Mouse (Mus musculus): ENCODE measurements around the gene Ltn1.

Gene Ltn1

DNA sequence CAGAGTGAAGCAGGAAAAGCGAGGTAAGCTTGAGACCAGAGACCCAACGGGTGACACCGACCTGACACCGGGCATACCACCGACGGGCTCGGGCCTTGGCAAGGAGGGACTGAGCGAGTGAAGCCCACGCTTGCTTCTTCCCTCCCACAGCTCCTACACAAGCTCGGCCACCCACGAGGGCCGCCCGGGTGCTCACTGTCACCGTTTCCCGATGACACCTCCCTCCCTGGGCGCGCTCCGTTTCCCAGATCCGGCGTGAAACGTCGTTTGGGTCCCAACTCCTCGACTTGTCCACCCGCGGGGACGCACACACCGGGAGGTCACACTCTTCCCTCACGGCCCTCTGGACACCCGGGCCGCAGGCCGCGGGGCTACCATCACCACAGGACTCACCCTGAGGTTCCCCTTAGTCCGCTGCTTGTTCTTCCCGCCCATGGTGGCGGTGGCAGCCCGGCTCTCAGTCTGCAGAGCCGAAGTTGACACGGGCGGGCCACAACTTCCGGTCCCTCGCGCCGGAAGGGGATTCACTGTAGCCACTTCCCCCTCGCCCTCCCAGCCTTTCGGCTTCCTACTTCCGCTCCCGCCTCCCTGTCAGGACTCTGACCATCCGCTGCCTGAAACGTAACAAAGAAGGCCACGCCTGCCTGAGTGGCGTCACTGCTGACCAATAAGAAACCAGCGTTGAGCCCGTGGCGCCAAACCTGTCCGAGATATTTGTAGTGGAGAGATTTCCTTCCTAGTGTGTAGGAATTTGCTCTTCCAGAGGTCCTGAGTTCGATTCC, at the start of gene Ltn1:
Gene Ltn1 (minus strand): TSS at position 580 of the 782 bp plus-strand sequence.
- peak; percentile 98 for DNase-seq (ENCODE audit: low spot score in 2 of 2)

DNA sequence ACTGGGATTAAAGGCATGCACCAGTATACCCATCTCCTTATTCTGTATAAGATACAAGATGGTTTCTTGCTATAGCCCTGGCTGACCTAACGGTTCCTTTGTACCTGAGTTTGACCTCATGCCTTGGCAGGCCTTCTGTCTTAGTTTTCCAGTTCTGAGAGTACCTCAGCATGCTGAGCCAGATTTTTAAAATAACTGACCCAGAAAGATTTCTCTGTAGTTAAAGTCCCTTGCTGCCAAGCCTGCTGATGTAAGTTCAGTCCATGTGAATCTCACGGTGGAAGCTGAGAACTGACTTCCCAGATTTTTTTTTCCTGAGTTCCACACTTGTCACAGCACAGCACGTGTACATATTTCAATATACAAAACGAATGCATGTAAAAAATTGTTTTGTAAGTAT, 38.2 kb upstream of the Ltn1 start:
- no peak for DNase-seq (ENCODE audit: low spot score in 2 of 2)

DNA sequence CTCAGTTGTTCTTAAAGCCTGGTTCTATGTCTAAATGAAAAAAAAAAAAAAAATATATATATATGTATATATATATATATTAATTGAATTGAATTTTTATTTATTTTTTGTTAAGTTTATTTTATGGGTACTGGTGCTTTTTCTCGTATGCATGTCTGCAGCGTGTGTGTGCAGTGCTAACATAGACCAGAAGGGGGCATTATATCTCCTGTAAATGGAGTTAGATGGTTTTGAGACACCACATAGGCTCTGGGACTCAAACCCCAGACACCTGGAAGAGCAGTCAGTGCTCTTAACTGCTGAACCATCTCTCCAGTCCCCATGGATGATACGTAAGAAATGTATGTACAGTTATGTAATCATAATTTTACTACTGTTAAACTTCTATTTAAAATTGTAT, 26.3 kb upstream of the Ltn1 start:
- no peak for DNase-seq (ENCODE audit: low spot score in 2 of 2)

DNA sequence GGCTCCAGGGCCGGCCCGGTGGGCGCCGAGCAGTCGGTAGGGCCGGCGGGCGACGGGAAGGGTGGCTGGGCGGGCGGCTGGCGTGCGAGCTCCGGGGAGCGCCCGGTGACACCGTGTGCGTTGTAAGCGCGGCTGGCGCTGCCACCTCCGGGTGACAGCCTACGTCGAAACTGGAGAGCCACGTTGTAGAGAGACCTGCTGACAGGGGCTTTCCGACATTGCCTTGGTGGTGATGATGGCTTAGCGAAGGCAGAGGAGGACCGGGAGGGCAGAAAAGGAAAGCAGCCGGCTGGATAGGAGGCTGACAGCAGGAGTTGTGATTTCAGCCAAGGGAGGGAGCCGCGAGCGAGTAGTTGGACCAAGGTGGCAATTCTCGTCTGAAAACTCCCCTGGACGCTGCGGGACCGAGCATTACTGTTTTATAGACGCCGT, 22.8 kb upstream of the Ltn1 start:
- DNase-seq (ENCODE audit: low spot score in 2 of 2): peak; percentile 19

DNA sequence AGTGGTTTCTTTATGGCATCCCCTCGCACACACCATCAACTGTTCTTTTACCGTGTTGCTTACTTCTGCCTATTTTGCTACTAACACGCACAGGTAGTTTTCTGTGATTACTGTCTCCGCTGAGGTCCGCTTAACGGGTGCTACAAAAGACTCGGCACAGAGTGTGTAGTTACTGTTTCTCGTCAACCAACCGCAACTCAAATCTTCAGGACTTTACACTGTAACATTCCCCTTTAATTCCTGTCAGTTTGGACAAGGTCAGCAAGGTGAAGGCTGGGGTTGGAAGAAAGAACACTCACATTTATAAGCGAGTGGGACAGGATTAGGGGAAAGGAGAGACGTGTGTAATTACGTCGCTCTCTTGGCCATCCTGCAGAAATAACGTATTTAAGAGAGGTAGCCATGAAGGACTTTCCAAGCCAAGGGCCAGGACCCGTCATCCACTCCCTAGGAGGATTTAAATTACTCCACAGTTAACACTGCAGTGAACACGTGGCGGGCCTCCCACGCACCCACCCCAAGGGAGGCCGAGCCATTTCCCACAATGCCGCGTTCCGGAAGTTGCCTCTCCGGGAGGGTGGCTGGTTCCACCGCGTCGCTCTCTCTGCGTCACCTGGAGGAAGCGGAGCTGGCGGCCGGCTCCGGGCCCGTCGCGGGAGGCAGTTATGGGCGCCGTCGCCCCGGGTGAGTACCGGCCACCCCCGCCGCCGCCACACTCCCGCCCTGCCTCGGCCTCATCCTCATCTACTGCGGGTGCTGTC, 22.2 kb upstream of the Ltn1 start, which contains the start of gene Usp16:
Gene Usp16 (plus strand): TSS at position 285 of the 761 bp plus-strand sequence.
- DNase-seq (ENCODE audit: low spot score in 2 of 2): peak; percentile 83 to 93

DNA sequence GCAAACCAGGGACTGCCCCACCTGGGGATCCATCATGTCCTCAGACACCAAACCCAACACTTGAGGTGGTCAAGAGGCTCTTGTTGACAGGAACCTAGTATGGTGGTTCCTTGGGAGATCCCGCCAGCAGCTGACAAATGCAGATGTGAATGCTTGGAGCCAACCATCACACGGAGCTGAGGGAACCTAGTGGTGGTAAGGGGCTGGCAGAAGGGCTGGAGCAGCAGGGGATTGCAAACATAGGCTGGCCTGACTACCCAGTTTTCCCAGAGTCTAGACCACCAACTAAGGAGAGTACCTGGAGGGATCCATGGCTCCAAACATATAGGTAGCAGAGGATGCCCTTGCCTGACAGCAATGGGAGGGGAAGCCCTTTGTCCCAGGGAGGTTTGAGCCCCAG, 20.8 kb upstream of the Ltn1 start:
- no peak for DNase-seq (ENCODE audit: low spot score in 2 of 2)

DNA sequence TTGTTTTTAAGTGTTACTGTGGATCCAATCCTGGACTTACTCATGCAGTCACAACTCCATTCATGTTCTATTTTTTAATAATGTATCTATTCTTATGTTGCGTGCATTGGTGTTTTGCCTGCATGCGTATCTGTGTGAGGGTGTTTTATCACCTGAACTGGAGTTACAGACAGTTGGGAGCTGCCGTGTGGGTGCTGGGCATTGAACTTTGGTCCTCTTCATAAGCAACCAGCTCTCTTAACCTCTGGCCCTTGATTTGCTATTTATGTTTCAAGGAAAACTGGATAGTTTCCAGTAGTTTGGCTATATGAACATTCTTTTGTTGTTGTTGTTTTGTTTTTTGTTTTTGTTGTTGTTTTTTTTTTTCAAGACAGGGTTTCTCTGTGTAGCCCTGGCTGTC, 13.1 kb upstream of the Ltn1 start:
- DNase-seq (ENCODE audit: low spot score in 2 of 2): no peak

DNA sequence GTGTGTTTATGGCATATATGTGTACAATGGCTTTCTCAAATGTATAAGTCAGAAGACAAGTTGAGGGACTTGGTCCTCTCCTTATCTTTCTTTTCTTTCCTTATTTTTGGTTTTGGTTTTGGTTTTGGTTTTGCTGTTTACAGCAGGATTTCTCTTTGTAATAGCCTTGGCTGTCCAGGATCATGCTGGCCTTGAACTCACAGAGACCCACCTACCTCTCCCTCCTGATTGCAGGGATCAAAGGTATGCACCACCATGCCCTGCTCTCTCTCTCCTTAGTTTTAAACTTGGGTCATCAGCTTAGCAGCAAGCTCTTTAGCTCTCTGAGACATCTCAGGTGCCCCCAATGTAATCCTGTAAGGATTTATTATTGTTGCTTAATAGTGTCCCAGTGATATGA, 12.7 kb upstream of the Ltn1 start:
- DNase-seq (ENCODE audit: low spot score in 2 of 2): no peak

DNA sequence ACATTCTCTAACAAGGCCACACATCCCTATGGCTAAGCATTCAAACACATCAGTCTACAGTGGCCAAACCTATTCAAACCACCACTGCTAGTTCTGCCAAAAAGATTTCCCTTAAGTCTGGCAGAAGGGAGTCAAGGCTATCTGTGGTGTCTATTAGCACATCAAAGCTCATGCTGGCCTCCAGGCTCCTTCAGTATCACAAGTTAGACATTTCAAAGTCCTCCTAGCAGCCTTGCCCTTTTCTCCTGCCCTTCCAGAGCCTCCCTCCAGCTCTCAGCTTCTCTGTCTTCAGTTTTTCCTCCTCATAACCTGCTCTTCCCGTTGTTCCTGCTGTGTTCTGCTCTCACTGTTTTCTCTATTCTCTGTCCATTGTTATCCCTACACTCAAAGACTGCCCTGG, 11.7 kb upstream of the Ltn1 start:
- DNase-seq (ENCODE audit: low spot score in 2 of 2): no peak

DNA sequence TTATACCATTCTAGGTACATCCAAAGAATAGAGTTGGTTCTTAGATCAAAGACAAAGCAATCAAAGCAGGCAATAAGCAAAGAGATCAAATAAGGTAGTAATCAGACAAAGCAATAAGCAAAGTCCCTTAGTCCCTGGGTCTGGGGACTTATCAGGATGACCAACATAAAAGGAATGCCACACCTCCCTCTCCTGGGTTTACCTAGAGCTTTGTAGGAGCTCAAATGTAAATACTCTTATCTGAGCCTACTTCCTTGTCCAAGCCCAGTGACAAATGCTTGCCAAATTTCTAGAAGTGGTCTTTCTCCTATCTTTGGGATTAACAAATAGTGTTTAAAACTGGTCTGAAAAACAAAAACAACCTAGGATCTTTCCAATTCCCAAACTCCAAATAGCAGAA, 10.8 kb upstream of the Ltn1 start:
- no peak for DNase-seq (ENCODE audit: low spot score in 2 of 2)

DNA sequence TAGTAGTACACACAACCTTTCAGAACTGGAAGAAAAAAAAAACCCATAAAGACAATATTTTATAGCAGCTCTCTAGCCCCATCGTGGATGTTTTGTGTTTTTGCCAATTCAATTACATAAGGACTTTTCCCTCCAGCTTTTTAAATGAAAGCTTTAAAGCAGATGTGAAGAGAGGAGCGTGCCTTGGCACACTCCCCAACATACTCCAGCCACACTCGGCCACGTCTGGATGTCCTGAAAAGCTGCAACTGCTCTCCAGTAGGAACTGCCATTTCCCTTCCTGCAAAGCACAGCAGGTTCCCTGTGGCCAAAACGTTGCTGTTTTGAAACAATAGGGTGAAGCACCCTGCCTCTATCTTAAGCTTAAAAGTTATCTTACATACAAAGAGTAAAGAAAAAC, 9.9 kb upstream of the Ltn1 start:
- no peak for DNase-seq (ENCODE audit: low spot score in 2 of 2)

DNA sequence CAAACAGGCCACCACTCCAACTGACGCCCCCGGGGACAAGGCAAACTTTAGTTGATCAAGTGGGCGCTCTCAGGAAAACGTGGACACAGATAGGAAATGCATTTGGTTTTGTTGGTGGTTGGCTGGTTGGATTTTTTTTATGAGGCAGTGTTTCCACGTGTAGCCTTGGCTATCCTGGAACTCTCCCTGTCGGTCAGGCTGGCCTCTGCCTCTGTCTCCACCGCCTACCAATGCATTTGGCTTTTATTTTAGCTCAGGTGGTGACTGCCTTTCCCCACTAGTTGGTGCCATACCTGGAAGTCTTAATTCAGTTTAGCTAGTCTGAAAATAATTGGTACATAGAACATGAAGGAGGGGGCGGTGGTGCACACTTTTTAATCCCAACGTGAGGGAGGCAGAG, 8.7 kb upstream of the Ltn1 start:
- no peak for DNase-seq (ENCODE audit: low spot score in 2 of 2)

DNA sequence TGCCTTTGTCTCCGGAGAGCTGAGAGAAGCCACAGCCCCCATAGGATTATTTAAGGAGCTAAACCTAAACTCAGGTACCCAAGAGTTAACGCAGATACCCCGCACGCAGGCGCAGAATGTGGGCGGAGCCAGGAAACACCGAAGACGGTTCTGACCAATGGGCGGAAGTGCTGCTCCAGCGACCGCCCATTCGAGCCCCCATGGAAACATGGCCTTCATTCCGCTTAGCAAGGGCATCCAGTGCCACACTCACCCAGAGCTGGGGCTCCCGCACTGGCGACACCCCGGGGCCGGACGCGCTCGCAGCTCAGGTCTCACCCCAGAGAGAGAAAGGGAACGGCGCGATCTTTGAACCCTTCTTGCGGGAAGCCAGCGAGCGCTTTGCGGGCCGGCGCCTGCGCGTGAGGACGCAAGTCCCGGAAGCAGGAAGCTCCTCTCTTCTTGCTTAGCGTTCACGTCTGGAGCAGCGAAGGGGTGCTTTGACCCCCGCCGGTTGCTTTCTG, 7.8 kb upstream of the Ltn1 start, which contains the start of gene Rwdd2b:
Gene Rwdd2b (minus strand): TSS at position 390 of the 503 bp plus-strand sequence.
- peak; percentile 82 to 89 for DNase-seq (ENCODE audit: low spot score in 2 of 2)

DNA sequence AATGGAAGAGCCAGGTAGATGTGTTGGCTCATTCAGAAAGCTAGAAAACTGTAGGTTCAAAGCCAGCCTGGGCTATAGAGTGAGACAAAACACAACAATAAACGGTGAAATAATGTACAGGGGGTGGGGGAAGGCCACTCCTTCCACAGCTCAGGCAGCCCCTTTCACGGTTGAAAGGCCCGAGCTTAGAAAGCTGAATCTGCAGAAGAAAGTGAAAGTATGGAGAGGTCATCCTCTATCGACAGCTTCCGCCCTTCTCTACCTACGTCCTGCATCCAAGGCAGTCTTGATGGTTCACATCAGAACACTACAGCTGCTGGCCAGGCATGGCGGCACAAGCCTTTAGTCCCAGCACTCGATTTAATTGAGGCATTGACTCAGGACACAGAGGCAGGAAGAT, 6.3 kb upstream of the Ltn1 start:
- DNase-seq (ENCODE audit: low spot score in 2 of 2): no peak

DNA sequence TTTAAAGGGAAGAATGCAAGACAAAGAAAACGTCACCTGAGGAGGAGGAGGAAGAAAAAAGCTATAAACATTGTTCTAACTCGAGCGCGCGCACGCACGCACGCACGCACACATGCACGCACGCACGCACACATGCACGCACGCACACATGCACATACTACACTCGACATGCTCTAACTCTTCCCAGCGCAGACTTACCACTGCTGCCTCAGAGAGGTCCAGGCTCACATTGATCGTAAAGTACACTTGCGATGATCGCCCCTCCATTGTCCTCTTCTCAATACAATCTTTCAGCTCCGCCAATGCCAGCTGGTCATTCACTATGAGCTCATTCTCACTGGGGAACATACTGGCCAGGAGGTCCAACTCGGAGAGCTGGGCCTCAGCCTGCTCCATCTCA, 4.7 kb upstream of the Ltn1 start:
- DNase-seq (ENCODE audit: low spot score in 2 of 2): no peak

DNA sequence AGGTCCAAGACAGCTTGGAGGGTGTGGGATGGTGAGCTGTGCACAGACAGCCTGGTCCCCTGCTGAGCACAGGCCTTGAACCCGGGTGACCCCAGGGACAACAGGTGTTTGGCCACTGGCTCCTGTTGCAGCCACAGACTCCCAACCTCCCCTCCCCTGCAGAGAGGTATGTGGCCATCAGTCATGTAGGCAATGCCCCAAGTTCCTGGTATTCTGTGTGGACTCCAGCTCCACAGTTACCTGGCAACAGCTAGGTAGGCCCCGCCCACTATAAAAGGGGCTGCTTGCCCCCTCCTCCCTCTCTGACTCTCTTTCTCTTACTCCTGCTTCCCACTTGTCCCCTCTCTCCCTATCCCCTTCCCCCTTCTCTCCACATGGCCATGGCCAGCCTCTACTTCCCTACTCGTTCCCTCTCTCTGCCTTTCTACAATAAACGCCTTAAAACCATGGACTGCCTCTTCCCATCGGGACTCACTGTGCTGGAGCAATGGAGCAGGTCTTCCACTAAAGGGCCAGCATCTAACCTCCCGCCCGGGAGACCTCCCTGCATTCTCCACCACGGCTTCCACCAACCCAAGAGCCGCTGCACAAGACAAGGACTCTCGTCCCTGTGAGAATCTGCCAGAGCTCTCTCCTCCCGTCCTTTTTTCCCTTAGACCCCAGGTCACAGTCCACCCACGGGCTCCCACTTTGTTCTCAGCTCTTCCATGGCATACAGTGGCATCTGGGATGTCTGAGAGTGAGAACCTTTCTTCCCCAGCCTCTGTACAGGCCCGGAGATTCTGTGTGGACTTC, 3.2 kb upstream of the Ltn1 start:
- no peak for DNase-seq (ENCODE audit: low spot score in 2 of 2)

DNA sequence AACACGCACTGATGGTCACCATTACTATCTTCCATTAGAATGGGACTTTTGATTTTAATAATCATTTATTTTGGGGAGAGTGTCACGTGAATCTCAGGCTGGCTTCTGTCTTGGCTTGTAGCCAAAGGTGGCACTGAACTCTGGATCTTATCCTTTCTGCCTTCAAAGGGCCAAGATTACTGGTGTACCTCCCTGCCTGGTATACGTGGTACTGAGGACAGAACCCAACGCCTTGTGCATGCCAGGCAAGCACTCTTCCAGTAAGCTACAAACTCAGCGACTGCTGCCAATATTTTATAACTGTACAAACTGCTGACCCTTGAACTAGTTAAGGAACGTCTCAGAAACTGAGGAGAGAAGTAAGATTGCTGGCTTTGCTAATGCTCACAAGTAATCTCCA, 2.5 kb upstream of the Ltn1 start:
- no peak for DNase-seq (ENCODE audit: low spot score in 2 of 2)

DNA sequence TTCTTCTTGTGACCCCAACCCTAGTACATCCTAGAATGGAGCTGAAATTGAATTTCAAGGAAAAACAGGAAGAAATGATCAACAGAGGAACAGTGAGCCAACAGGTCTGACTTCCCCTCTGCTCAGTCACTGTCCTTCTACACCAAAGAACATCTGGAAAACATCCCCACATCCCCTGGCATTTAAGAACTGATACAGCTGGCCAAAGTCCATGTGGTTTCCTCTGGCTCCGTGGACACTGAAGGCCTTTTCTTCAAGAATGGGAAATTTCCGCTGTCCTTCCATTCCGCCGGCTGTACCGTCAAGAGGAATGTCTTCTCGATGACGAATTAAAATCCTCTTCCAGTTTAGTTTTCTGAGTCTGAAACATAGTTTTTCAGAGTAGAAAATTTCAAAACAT, 1.9 kb upstream of the Ltn1 start:
- no peak for DNase-seq (ENCODE audit: low spot score in 2 of 2)

DNA sequence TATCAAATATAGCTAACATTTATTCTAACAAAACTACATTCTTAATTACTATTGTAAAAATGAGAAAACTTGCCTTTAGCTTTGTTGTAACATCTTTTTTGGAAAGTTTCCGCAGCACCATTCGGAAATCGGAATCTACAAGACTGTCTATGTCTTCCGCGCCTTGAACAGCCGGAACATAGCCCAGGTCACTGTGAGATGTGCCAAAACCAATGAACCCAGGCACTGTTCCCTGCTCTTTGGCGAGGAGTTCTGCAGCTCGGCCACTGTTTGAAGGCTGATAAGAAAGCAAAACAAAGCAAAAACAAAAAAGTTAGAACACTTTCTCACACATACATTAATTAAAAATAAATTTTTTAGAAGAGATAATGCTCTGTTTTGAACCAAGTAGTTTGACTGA, 4.9 kb downstream of the Ltn1 start:
- no peak for DNase-seq (ENCODE audit: low spot score in 2 of 2)

DNA sequence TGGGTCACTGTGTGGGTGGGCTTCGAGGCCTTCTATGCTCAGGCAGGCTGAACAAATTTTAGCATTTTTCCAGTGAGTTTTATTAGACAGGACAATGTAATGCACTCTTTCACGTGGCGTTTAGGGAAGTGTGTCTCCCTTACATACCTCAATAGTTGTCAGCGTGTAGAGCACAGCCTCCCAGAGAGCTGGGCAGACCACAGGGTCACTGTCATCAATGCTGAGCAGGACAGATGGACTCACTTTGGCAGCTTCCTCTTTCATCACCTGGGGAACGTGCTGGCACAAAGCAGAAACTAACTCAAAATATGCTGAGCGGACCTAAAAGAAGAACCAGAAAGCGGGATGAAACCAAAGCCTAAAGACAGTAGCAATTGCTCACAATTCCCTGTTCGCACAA, 11.8 kb downstream of the Ltn1 start:
- no peak for DNase-seq (ENCODE audit: low spot score in 2 of 2)

DNA sequence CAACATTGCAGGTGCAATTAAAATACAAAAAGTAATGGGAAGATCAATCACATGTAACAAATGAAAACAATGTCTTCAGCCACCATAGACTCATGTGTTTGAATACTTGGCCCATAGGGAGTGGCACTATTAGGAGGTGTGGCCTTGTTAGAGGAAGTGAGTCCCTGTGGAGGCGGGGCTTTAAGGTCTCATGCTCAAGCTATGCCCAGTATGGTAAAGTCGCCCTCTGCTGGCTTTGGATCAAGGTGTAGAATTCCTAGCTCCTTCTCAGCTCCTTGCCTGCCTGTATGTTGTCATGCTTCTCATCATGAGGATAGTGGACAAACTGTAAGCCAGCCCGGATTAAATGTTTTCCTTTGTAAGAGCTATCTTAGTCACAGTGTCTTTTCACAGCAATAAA, 27.4 kb downstream of the Ltn1 start:
- DNase-seq (ENCODE audit: low spot score in 2 of 2): no peak
